Mouse (Mus musculus) cerebellum, adult 9-10 months (tissue): ENCODE measurements around the gene Mvp.

Experiments
- DNase-seq: peaks from one replicate; pipeline ENCODE4 v3.0.0; 2022

Mvp gene

DNA sequence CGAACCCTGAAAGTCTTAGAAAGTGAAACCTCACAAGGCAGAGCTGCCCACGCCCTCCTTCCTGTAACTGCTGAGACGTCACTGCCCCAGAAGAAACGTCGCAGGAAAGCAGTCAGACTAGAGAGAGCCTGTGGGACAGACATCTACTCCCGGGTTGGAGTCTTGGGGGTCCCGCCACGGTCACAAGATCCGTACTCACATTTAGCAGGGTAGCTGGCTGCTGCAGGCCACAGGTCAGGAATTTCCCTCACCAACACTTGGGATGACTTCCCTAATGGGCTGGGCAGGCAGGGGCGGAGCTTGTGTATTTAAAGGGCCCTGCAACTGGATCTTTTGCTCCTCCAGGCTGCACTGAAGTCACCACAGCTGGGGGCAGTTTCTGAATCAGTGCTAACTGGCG lies at the start of gene Mvp:
Gene Mvp (minus strand): TSS at position 302 of the 400 bp plus-strand sequence.
- DNase-seq, result peak; percentile 78

DNA sequence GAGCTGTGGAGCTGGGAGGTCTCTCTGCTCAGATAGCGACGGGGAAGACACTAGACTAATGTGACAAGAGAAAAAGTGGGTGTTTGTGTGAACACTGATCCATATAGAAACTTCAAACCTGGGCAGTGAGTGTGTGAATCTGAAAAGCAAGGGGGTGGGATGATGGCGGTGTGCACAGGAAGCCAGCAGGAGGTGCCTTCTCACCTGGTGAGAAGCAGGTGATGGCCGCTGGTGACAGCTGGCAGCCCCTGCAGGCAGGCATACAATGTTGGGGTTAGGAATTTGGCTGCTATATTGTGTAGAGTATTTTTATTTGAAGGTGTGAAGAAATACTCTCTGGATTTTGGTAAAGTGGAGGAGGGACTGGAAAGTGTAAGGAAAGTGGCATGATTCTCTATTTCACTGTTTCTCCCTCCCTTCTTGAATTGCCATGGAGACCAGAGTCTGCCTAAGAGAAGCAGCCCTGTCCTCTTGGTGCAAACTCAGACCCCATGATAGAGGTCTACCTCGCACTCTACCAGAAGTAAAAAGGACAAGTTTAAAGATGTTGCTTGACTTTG lies 40.7 kb upstream of the Mvp start:
- DNase-seq, result no peak

DNA sequence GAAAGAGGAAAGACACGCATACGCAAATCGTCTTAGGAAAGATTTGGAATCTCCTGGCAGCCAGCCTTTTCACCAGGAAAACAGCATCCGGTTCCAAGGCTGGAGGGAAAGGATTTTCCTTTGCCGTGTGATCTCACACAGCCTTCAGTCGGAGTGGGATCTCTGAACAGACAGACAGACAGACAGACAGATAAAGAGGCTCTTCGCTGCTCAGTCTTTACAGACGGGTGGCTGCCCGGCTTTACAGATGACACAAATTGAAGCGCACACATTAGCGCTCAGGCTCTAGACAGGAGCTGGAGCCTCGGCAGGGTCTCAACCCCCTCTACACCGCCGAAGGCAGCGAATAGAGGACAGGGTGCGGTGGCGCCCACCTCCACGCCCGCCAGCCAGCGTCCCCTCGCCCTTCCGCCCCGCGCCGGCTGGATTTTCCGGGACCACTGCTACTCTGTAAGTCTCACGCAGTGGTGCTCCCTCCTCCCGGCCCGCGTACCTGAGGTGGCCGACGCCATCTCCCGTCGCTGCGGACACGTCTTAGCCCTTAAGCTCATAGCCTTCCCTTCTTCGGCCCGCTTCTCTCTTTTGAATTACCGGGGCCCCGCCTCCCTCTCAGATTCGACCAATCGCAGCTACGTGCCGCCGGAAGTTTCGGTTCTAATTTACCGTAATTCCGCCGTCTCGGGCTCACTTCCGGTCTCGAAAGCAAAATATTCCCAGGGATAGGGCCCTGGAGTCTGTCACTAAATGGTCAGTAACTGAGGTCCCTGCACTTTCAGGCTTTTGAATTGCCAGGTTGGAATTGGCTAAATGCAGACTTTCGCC lies 27.6 kb upstream of the Mvp start, which contains the start of gene Kif22:
Gene Kif22 (minus strand): TSS at position 621 of the 822 bp plus-strand sequence.
- peak; percentile 90 for DNase-seq

DNA sequence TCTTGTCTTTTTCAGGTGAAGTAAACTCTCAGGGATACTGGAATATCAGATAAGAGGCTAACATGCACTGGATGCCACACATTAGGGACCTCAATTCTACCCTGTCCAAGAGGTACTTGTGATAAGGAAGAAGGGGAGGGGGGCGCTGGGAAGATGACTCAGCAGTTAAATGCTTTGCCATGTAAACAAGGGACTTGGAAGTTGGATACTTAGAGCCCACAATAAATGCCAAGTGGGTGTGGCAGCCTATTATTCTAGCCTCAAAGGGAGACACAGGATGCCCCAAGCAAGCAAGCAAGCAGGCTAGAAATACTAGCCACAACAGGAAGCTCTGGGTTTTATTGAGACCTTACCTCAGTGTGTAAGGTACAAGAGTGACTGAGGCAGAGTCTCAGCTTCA lies 16.8 kb upstream of the Mvp start:
- DNase-seq, result peak; percentile 33

- peak; percentile 34 for DNase-seq
These were observed 15.8 kb upstream of the Mvp start for GRCm38 (mm10) chr7:127030172-127030571.

DNA sequence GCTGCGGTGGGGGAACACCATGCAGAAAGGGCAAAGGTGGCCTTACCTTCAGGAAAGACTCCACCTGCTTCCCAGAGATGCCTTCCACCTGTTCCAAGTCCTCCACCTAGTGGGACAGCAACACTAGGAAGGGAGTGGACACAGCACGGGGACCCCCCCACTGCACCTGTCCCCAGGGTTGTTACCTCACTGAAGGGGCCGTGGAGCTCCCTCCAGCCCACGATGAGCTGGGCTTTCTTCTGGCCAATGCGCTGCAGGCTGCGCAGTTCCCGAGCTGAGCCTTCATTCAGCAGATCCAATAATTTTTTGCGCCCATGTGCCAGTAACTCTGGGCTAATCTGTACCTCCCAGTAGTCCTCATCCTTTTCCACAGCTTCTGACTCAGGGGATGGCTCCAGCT lies 13.5 kb upstream of the Mvp start:
- DNase-seq, result no peak

DNA sequence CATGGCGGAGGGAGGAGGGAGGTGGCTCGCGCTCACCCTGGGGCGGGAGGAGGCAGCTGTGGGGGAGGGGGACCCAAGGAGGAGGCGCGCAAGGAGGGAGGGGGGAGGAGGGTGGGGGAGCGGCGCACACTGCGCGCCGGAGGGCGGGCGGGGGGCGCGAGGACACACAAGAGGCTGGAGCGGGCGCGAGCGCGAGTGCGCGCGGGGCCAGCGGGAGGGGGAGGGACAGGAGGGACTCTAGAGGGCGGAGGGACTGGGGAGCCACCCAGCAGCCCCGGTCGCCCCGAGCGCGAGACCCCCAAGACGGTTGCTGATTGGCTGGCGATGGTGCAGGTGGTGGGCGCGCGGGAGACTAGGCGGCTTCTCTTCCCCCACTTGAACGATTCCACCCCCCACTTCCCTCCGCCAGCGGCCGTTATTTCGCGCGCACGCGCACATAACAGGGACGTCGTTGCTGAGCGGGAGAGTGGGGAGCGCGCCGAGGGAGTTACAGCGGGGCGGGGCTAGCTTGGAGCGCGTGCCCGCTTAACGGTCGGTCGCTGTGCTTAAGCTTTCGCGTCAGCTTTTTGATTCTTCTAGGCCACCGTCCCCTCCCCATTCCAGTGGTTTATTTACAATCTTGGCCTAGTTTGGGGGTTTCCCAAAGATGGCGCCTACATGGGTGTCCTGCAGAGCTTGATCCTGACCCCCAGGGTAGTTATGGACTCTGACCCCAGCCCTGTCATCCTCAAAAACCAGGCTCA lies 12.7 kb upstream of the Mvp start, which contains the start of gene Maz:
Gene Maz (minus strand): TSS at position 54 of the 743 bp plus-strand sequence.
- DNase-seq, result peak; percentile 100

GRCm38 (mm10) chr7:127026616-127026983 lies 12.2 kb upstream of the Mvp start:
- DNase-seq, result no peak

- peak; percentile 86 for DNase-seq
These were observed 11.8 kb upstream of the Mvp start for GRCm38 (mm10) chr7:127026161-127026600.

DNA sequence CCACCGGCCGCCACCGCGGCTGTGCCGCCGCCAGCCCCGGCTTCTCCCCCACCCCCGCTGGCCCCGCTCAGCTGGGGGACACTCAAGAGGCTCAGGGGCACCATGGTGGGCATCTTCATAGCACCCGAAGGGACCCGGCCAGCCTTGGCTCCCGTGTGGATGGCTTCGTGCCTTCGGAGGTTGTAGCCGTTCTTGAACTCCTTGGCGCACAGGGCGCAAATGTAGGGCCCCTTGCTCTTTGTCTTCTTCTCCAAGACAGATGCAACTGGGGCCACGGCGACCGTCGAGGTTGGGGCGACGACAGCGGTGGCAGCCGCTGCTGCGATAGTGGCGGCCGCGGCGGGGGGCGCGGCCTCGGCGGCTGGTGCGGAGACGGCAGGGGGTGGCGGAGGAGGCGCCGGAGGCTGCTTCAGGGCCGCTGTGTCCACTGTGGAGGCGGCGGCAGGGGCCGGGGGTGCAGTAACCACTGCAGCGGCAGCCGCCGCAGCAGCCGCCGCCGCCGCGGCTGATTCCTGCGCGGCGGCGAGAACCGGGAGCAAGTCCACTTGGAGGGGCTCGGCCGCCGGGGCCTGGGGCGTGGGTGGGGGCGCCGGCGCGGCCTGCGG lies 11.2 kb upstream of the Mvp start:
- DNase-seq, result peak; percentile 78

GRCm38 (mm10) chr7:127024755-127025555 lies 10.5 kb upstream of the Mvp start:
- peak; percentile 91 for DNase-seq

- DNase-seq, result peak; percentile 60
These were observed 9.7 kb upstream of the Mvp start for GRCm38 (mm10) chr7:127023896-127024690.

DNA sequence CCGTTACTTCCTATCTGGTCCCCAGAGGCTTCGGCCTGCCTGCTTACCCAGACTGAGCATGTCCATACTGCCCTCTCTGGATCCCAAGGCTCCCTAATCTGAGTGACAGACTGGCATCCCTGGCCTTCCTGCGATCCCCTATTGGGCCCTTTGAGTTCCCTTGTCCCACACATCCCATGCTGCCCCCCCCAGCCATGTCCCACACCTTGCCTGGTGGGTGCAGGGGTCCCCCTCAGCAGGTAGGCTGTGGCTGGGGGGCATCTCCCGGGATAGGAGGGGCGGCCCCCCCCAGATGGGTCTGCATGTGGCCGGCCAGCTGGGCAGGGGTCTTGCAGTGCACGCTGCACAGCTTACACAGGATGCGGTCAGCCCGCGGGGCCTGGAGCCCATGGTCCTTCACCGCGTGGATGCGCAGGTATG lies 8.9 kb upstream of the Mvp start:
- peak; percentile 76 for DNase-seq

GRCm38 (mm10) chr7:127022528-127023271 lies 8.3 kb upstream of the Mvp start:
- DNase-seq, result no peak

- DNase-seq, result peak; percentile 68
These were observed 7.4 kb upstream of the Mvp start for GRCm38 (mm10) chr7:127021563-127022527.

- peak; percentile 82 for DNase-seq
These were observed 6.6 kb upstream of the Mvp start, which contains the start of the genes Gm42742 and Prrt2 for GRCm38 (mm10) chr7:127020901-127021562. TSS of gene Gm42742 (minus strand) at chr7:127021097. TSS of gene Prrt2 (minus strand) at chr7:127021211.

DNA sequence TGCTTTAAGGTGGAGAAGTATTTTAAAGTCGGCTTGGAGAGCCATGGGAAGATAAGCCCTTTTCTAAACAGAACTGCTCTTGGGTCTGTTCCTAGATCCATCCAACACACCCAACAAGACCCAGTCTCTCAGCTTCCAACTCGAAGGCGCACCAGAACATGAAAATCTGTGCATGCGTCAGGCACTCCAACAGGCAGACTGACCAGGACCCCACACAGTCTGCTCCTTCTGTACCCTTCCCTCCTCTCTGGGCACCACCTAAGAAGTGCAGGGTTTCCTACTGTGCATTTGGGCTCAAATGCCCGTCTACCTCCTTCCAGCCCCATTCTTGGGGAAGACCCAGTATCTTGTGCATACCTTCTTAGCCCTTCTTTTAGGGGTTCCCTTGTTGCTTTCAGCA lies 6.1 kb upstream of the Mvp start:
- DNase-seq, result peak; percentile 75

DNA sequence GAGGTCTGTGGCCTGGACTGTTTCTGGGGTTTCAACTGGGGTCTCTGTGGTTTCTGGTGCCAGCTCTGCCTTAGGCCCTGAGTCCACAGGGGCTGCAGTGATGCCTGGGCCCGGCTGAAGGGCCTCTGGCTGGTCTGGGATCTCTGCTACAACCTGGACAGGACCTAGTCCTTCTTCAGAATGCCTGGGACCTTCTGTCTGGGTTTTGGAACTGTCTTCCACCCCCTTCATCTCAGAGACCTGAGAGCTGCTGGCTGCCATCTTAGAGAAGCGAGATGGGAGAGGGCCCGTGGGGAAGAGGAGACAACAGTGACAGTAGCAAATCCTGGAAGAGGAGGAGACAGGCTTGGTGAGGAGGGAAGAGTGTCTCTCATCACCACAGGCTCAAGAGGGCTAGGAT lies 5.6 kb upstream of the Mvp start:
- DNase-seq, result peak; percentile 75
